Mouse (Mus musculus) urinary bladder, adult 2 months (tissue): Measurements from ENCODE around the gene Gm14548. TPM values are rescaled to one million over a fixed set of nuclear protein-coding genes. Genes with fewer than 3 reads are reported as not detected.
"Not testable (repeated sequence)": the region's sequence is repeated elsewhere in the genome, so short reads cannot be mapped to it uniquely, and the experiment has no call there.

Experiments
- DNase-seq: peaks from one replicate; pipeline ENCODE4 v3.0.0; 2022; ENCODE audit warnings: low spot score
- polyA plus RNA-seq: library from polyadenylated mRNA; depleted of rRNA; stranded (reverse); fragments of >200 nt; gene quantifications from 2 replicates; pipeline ENCODE4 v1.2.3, GENCODE M21; 2012; rRNA removed

Gene Gm14548
- polyA plus RNA-seq = 0.88 and 0.99 TPM in 2 replicates

- DNase-seq = not testable (repeated sequence)
Observed at GRCm38 (mm10) chr7:3898036-3898590, at the start of gene Gm14548. Gene Gm14548 (minus strand): TSS chr7:3898120.

GRCm38 (mm10) chr7:3946117-3946516 lies 48.2 kb upstream of the Gm14548 start:
- no peak for DNase-seq

- no peak for DNase-seq
Observed at GRCm38 (mm10) chr7:3940915-3941314, 43.0 kb upstream of the Gm14548 start.

GRCm38 (mm10) chr7:3939866-3940525 lies 42.1 kb upstream of the Gm14548 start:
- no peak for DNase-seq

- not testable (repeated sequence) for DNase-seq
Observed at GRCm38 (mm10) chr7:3935473-3935872, 37.6 kb upstream of the Gm14548 start.

- not testable (repeated sequence) for DNase-seq
Observed at GRCm38 (mm10) chr7:3915387-3915786, 17.5 kb upstream of the Gm14548 start, which contains the start of gene Lilra6. Gene Lilra6 (minus strand): TSS chr7:3915503.

GRCm38 (mm10) chr7:3903704-3904103 lies 5.8 kb upstream of the Gm14548 start:
- DNase-seq = no peak

GRCm38 (mm10) chr7:3875032-3875431 lies 22.9 kb downstream of the Gm14548 start:
- not testable (repeated sequence) for DNase-seq

- not testable (repeated sequence) for DNase-seq
Observed at GRCm38 (mm10) chr7:3844951-3845350, 53.0 kb downstream of the Gm14548 start, which contains the start of gene Pira2. Gene Pira2 (minus strand): TSS chr7:3845051.

GRCm38 (mm10) chr7:3837854-3838253 lies 60.1 kb downstream of the Gm14548 start:
- not testable (repeated sequence) for DNase-seq

Other genes with a start within 250 kb of the Gm14548 start
- gene Leng1, start 232.3 kb downstream of the Gm14548 start, polyA plus RNA-seq = 14.0 and 14.8 TPM in 2 replicates
- gene Tmc4, start 220.6 kb downstream of the Gm14548 start, polyA plus RNA-seq = 120 and 136 TPM in 2 replicates
- 88.8 and 98.9 TPM in 2 replicates for gene Tsen34, start 205.3 kb downstream of the Gm14548 start, polyA plus RNA-seq
- gene Mboat7, start 204.6 kb downstream of the Gm14548 start, polyA plus RNA-seq = 25.6 and 31.9 TPM in 2 replicates
- 3,051 and 3,338 TPM in 2 replicates for gene Rps9, start 194.1 kb downstream of the Gm14548 start, polyA plus RNA-seq
- gene Pirb, start 177.7 kb downstream of the Gm14548 start, polyA plus RNA-seq = 12.2 and 12.4 TPM in 2 replicates
- gene Gm15448, start 72.4 kb downstream of the Gm14548 start, polyA plus RNA-seq = 0.18 and 0.22 TPM in 2 replicates
- 0.33 and 0.65 TPM in 2 replicates for gene Pira2, start 53.1 kb downstream of the Gm14548 start, polyA plus RNA-seq
- gene Lilra6, start 17.4 kb upstream of the Gm14548 start, polyA plus RNA-seq = 0.92 and 1.0 TPM in 2 replicates
- 3.5 and 3.6 TPM in 2 replicates for gene Lair1, start 165.1 kb upstream of the Gm14548 start, polyA plus RNA-seq
- 4.5 and 5.0 TPM in 2 replicates for gene Ttyh1, start 221.3 kb upstream of the Gm14548 start, polyA plus RNA-seq
- gene Leng8, start 238.9 kb upstream of the Gm14548 start, polyA plus RNA-seq = 262 and 275 TPM in 2 replicates